Mouse (Mus musculus) urinary bladder, postnatal 4 days (tissue): Measurements from ENCODE around the gene Hic1.

Source experiments
- DNase-seq, 2 experiments: peaks; one replicate each; pipeline ENCODE4 v3.0.0; 2021 to 2022; ENCODE audit warnings: low spot score in 2 of 2

Hic1 gene

DNA sequence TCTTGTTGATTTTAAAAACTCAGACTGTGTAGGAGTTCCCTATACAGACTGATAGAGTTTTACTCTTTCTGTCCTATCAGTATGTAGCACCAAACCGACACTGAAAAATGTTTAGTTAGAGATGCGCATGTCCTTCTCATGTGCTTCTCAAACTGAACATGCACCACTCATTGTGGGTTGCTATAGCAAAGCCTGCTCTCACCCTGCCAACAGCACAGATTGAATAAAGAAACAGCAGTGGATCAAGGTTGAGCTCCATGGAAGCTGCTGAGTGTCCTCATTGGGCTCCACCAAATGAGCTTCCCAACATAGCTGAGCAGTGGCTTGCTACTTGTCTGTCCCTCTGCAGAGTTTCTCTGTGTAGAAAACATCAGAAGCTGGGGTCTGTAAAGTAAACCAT lies 51.2 kb downstream of the Hic1 start:
- no peak for DNase-seq

DNA sequence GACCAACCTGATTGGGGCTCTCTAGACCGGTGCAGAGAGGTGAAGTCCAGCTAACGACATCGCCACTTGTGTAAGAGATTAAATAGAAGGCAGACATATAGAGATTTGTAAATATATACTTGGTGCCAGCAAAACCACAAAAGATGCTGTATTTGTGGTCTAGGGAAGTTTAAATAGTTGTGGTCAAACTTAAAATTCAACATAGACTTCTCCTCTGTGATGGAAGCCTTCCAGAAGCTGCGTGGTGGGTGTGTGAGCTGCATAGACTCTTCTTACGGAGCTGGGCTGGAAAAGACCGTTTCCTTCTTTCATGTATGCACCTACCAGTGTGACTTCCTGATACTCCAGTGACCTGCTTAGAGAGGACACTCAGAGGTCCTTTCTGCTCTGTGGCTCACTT lies 52.9 kb downstream of the Hic1 start:
- no peak for DNase-seq
